Mouse (Mus musculus): ENCODE measurements at regions not wholly inside any gene's neighbourhood (a gene's known extent, or its start where the extent isn't known, plus 50 kb on each side); places are given as distances from the start of the nearest gene placed in this dataset.
"Not testable (repeated sequence)": the region's sequence is repeated elsewhere in the genome, so short reads cannot be mapped to it uniquely, and the experiment has no call there.

DNA sequence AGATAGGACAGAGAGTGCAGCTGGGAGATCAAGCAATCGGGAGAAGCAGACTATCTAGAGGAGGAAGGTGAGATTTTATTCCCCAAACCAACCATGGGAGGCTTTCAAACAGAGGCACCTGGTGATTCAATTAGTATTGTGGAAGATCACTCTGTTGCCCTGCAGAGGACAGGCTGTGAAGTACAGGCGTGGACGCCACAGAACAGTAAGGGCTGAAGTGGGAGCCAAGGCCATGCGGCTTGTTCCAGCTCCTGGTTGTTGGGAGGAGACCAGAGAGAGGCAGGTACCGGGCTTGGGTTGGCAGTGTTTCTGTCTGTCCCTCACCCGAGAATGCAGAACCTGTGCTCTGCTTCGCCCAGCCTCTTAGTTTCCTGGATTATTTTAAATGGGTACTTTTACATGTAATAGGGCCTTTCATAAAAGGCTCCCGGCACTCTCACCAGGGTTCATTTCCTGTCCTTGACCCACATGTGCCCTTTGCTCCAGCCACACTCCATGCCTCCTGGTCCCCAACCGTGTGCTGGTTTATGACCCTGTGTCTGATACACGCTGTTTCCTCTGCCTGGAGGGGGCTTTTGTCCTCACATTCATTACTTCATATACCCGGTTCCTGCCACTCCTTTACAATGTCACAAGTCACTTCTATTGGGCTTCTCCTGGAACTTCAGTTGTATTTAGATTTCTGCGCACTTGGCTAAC lies 58.3 kb downstream of the Vcpkmt start:
- Histone ChIP-seq H3K36me3 (ENCODE audit: control insufficient read depth) (no peaks in the 10 kb centered on the region), H3K4me1 (ENCODE audit: control insufficient read depth) (peaks cover 3% of the 10 kb centered on the region), H3K27me3 (ENCODE audit: control insufficient read depth) (no peaks in the 10 kb centered on the region), H3K4me3 (replicated peaks) (no peak overlapping the region), H3K9me3 (ENCODE audit: control insufficient read depth, low read length) (no peaks in the 10 kb centered on the region)
- TF ChIP-seq GATA1 (IDR thresholded peaks at IDR 0.05; ENCODE audit: low read length) (no peak), TAL1 (IDR thresholded peaks at IDR 0.05; ENCODE audit: low read length) (no peak)

GRCm38 (mm10) chr12:69519869-69520268 lies 63.0 kb downstream of the Vcpkmt start:
- no peaks in the 10 kb centered on the region for H3K4me1 ChIP-seq (ENCODE audit: control insufficient read depth)
- H3K27me3 ChIP-seq (ENCODE audit: control insufficient read depth) = no peaks in the 10 kb centered on the region
- H3K36me3 ChIP-seq (ENCODE audit: control insufficient read depth) = no peaks in the 10 kb centered on the region
- no peaks in the 10 kb centered on the region for H3K9me3 ChIP-seq (ENCODE audit: control insufficient read depth, low read length)
- TF ChIP-seq GATA1 (IDR thresholded peaks at IDR 0.05; ENCODE audit: low read length) (no peak), TAL1 (IDR thresholded peaks at IDR 0.05; ENCODE audit: low read length) (no peak)
- H3K4me3 ChIP-seq (replicated peaks) = no peak overlapping the region

GRCm38 (mm10) chr12:69519028-69519427 lies 63.8 kb downstream of the Vcpkmt start:
- Histone ChIP-seq H3K4me1 (ENCODE audit: control insufficient read depth) (no peaks in the 10 kb centered on the region), H3K4me3 (replicated peaks) (no peak overlapping the region), H3K9me3 (ENCODE audit: control insufficient read depth, low read length) (no peaks in the 10 kb centered on the region), H3K27me3 (ENCODE audit: control insufficient read depth) (no peaks in the 10 kb centered on the region), H3K36me3 (ENCODE audit: control insufficient read depth) (no peaks in the 10 kb centered on the region)
- TF ChIP-seq TAL1 (IDR thresholded peaks at IDR 0.05; ENCODE audit: low read length) = no peak

DNA sequence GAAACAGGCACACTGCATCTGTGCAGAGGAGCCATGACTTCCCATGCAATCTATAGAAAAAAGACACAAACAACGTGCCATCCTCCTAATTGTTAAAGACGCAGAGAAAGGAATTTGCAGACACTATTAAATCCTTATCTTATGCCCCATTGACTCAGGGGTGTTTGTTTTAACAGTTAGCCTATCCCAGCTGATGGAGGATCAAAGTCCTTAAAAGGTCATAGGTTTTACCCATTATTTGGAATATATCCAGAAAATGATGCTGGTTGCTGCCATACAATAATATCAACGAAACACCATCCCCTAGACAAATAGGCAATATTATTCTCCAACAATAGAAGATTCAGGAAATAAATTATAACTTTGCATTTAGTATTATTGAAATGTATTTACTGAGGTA lies 65.2 kb downstream of the Vcpkmt start:
- H3K4me1 ChIP-seq (ENCODE audit: control insufficient read depth) = peaks cover 6% of the 10 kb centered on the region
- no peaks in the 10 kb centered on the region for H3K27me3 ChIP-seq (ENCODE audit: control insufficient read depth)
- no peak for TF ChIP-seq GATA1 (IDR thresholded peaks at IDR 0.05; ENCODE audit: low read length)
- TF ChIP-seq TAL1 (IDR thresholded peaks at IDR 0.05; ENCODE audit: low read length) = no peak
- H3K9me3 ChIP-seq (ENCODE audit: control insufficient read depth, low read length) = no peaks in the 10 kb centered on the region
- H3K36me3 ChIP-seq (ENCODE audit: control insufficient read depth) = no peaks in the 10 kb centered on the region
- no peak overlapping the region for H3K4me3 ChIP-seq (replicated peaks)

DNA sequence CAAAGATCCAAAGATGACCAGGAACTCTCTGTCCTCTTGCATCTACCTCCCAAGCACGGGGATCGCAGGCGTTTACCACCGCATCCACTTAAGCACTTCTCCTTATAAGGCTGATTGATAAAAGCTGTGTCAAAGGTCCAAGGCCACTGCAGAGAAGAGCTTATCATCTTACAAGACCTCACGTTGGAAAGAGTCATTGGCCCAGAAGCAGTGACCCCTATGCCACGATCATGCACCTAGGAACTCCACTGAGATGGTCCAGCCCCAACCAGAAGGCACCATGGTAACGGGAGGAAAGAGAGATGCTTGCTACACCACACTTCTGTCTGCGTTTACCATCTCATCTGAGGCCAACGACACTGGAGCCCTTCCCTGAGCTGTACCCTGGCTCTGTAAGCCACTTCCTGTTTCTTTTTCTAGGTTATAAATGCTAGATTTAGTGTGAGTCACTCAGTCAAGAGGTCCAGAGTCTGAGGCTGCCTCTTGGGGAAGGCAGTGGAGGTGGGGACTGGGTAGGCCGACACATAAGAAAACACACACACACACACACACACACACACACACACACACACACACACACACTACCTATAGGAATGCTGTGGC lies 66.4 kb downstream of the Vcpkmt start:
- no peaks in the 10 kb centered on the region for H3K27me3 ChIP-seq (ENCODE audit: control insufficient read depth)
- no peaks in the 10 kb centered on the region for H3K36me3 ChIP-seq (ENCODE audit: control insufficient read depth)
- no peaks in the 10 kb centered on the region for H3K9me3 ChIP-seq (ENCODE audit: control insufficient read depth, low read length)
- TF ChIP-seq GATA1 (IDR thresholded peaks at IDR 0.05; ENCODE audit: low read length) (no peak), TAL1 (IDR thresholded peaks at IDR 0.05; ENCODE audit: low read length) (no peak)
- H3K4me3 ChIP-seq (replicated peaks) = no peak overlapping the region
- peaks cover 6% of the 10 kb centered on the region for H3K4me1 ChIP-seq (ENCODE audit: control insufficient read depth)

GRCm38 (mm10) chr12:69515850-69516249 lies 67.0 kb downstream of the Vcpkmt start:
- Histone ChIP-seq H3K27me3 (ENCODE audit: control insufficient read depth) (no peaks in the 10 kb centered on the region), H3K36me3 (ENCODE audit: control insufficient read depth) (no peaks in the 10 kb centered on the region), H3K9me3 (ENCODE audit: control insufficient read depth, low read length) (no peaks in the 10 kb centered on the region), H3K4me3 (replicated peaks) (no peak overlapping the region), H3K4me1 (ENCODE audit: control insufficient read depth) (peaks cover 6% of the 10 kb centered on the region)
- TF ChIP-seq TAL1 (IDR thresholded peaks at IDR 0.05; ENCODE audit: low read length) (no peak), GATA1 (IDR thresholded peaks at IDR 0.05; ENCODE audit: low read length) (no peak)

- Histone ChIP-seq H3K9me3 (ENCODE audit: control insufficient read depth, low read length) (no peaks in the 10 kb centered on the region), H3K4me1 (ENCODE audit: control insufficient read depth) (peaks cover 6% of the 10 kb centered on the region), H3K36me3 (ENCODE audit: control insufficient read depth) (no peaks in the 10 kb centered on the region), H3K27me3 (ENCODE audit: control insufficient read depth) (no peaks in the 10 kb centered on the region), H3K4me3 (replicated peaks) (no peak overlapping the region)
- no peak for TF ChIP-seq TAL1 (IDR thresholded peaks at IDR 0.05; ENCODE audit: low read length)
- TF ChIP-seq GATA1 (IDR thresholded peaks at IDR 0.05; ENCODE audit: low read length) = no peak
Observed at GRCm38 (mm10) chr12:69515117-69515516, 67.7 kb downstream of the Vcpkmt start.

DNA sequence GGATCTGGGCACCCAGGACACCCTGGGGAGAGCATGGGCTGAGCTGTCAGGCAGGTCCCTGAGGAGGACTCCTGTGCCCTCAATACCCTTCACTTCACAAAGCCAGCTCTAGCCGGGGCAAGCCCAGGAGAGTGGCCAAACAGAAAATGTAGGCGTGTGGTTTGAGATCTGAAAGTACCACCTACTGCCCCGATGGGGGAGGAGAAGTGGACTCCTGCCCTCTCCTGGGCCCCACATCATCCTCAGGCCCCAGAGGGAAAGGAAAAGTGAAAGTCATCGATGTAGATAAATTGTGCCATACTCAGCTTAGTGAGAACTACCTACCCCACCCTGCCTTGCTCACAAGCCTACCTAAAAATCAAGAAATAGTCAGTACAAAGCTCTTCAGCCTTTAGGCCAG lies 69.7 kb downstream of the Vcpkmt start:
- no peak for TF ChIP-seq GATA1 (IDR thresholded peaks at IDR 0.05; ENCODE audit: low read length)
- no peak for TF ChIP-seq TAL1 (IDR thresholded peaks at IDR 0.05; ENCODE audit: low read length)
- Histone ChIP-seq H3K4me1 (ENCODE audit: control insufficient read depth) (peaks cover 6% of the 10 kb centered on the region), H3K27me3 (ENCODE audit: control insufficient read depth) (no peaks in the 10 kb centered on the region), H3K4me3 (replicated peaks) (no peak overlapping the region), H3K9me3 (ENCODE audit: control insufficient read depth, low read length) (no peaks in the 10 kb centered on the region), H3K36me3 (ENCODE audit: control insufficient read depth) (no peaks in the 10 kb centered on the region)

DNA sequence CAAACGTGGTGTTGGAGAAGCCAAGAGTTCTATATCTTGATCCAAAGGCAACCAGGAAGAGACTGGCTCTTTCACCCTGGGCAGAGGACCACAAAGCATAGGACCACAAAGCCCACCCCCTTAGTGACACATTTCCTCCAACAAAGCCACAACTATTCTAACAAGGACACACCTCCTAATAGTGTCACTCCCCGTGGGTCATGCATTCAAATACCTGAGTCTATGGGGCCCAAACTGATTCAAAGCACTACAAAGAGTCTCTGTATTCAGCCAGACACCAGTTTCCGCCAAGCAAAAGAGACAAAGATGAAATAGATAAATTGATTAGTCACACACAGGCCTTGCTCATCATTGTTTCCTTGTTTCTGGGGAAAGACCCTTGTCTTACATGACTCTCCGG lies 72.1 kb downstream of the Vcpkmt start:
- H3K9me3 ChIP-seq (ENCODE audit: control insufficient read depth, low read length) = no peaks in the 10 kb centered on the region
- H3K27me3 ChIP-seq (ENCODE audit: control insufficient read depth) = no peaks in the 10 kb centered on the region
- no peaks in the 10 kb centered on the region for H3K36me3 ChIP-seq (ENCODE audit: control insufficient read depth)
- TF ChIP-seq TAL1 (IDR thresholded peaks at IDR 0.05; ENCODE audit: low read length) (no peak), GATA1 (IDR thresholded peaks at IDR 0.05; ENCODE audit: low read length) (no peak)
- H3K4me1 ChIP-seq (ENCODE audit: control insufficient read depth) = peaks cover 6% of the 10 kb centered on the region
- H3K4me3 ChIP-seq (replicated peaks) = no peak overlapping the region

DNA sequence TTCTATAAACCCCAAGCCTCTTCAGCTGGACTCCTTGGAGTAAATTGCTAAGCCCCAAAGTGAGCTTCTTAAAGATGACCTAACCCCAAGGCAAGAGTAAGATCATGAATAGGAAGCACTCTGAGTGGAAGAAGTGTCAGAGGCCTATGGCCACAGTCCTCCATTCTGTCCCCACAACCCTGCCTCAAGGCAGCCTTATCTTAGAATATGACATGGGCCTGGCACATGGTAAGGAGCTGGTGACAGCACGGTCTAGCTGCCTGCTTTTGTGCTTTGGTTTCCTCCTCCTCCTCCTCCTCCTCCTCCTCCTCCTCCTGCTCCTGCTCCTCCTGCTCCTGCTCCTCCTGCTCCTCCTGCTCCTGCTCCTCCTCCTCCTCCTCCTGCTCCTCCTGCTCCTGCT lies 73.6 kb downstream of the Vcpkmt start:
- H3K4me3 ChIP-seq (replicated peaks); H3K4me1 ChIP-seq (ENCODE audit: control insufficient read depth); H3K27me3 ChIP-seq (ENCODE audit: control insufficient read depth); H3K36me3 ChIP-seq (ENCODE audit: control insufficient read depth); H3K9me3 ChIP-seq (ENCODE audit: control insufficient read depth, low read length): not testable (repeated sequence)
